Mouse (Mus musculus) c-Kit-positive CD71-positive TER-119-negative erythroid progenitor cells, embryonic 14.5 days (primary cell): Measurements from ENCODE around the gene Elf3.
"Not testable (repeated sequence)": the region's sequence is repeated elsewhere in the genome, so short reads cannot be mapped to it uniquely, and the experiment has no call there.

Experiments used
- DNase-seq: peaks from one replicate; pipeline ENCODE4 v3.0.0-alpha.2; 2013; ENCODE audit warnings: low read depth

Elf3 gene

GRCm38 (mm10) chr1:135258380-135259127, at the start of gene Elf3:
TSS of gene Elf3 (minus strand) at chr1:135258568.
- no peak for DNase-seq

DNA sequence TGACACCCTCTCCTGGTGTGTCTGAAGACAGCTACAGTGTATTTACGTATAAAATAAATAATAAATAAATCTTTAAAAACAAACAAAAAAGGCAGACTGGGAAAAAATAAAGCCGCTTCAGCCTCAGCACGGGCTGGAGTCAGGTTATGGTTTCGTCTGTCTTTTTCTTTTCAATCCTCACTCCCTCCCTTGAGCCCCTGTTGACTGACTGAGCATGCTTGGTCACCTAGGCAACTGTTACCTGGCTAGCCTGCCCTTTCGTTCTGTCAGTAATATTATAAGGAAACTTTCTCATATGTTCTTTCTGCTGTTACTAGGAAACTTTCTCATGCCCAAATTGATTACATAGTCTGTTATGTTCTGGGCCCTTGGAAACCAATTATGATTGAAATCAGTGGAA, 32.5 kb upstream of the Elf3 start:
- DNase-seq = no peak

DNA sequence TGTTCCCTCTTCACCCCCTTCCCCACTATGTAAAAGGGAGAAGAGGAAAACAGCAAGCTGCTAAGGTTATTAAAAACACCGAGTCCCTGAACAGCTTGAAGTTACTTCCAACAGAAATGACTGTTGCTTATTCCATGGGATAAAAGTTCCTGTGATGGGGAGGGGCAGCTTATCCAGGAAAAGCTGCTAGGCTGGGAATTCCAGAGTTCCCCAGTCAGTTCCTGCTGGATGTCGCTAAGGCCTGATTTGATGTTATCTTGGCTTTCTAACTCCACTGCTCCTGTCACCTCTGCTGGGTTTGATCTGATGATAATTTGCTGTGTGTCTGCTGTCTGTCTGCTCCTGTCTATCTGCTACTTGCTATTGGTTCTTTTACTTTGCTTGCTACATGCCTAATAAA, 27.9 kb upstream of the Elf3 start:
- no peak for DNase-seq

GRCm38 (mm10) chr1:135283826-135284291, 25.5 kb upstream of the Elf3 start, which contains the start of gene Rnpep:
TSS of gene Rnpep (minus strand) at chr1:135284084.
- peak; percentile 32 for DNase-seq

- no peak for DNase-seq
Measured at GRCm38 (mm10) chr1:135283287-135283825, 25.0 kb upstream of the Elf3 start.

DNA sequence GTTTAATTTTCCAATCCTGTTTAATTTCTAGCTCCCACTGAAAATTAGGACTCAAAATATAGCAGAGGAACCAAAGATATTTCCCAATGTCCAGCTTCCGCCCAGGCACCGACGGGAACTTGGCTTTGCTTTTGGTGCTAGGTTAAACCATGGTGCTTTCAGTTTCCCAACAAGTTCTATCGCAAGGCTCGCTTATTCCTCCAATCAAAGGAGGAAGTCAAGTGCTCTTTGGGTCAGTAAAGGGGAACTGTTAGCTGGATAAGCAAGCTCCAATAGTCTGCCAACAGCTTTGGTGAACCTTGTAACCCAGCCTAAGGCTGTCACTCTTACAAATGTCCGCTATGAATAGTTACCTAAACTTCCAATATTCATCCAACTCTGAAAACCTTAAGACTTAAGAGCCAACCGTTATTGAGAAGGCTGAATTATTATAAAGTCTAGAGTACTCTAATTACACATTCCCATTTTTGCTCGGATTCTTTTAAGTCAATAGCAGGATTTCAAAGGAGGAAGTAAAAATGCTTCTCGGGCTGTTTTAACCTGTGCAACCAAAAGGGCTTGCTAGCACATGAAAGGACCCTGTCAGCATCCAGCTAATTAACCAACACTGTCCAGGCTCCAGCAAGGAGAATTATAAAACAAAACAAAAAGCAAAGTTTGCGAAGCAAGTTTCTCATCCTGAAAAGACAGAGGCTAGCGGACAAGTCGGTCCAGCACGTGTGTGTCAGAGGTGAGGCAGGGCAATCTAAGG, 24.3 kb upstream of the Elf3 start:
- DNase-seq = no peak

GRCm38 (mm10) chr1:135281841-135282240, 23.5 kb upstream of the Elf3 start:
- DNase-seq = no peak

DNA sequence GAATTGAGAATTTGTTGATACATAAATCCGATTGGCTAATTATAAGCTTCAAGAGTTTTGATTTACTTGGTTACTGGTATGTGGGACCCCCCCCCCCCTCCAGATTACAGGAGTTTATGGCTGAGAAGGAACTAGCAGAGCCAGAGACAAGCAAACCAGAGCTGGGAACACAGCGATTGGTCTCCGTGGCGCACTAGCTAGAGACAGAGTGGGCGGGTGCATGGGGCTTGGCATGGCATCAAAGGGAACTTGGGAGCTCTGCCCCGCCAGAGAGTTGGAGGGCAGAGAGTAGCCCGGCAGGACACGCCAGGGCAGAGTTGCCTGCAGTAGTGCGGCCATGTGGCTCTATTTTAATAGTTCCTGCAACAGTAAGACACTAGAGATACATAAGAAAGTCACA, 22.3 kb upstream of the Elf3 start:
- no peak for DNase-seq

- no peak for DNase-seq
Measured at GRCm38 (mm10) chr1:135271371-135271770, 13.0 kb upstream of the Elf3 start.

GRCm38 (mm10) chr1:135267663-135268446, 9.5 kb upstream of the Elf3 start:
- no peak for DNase-seq

DNA sequence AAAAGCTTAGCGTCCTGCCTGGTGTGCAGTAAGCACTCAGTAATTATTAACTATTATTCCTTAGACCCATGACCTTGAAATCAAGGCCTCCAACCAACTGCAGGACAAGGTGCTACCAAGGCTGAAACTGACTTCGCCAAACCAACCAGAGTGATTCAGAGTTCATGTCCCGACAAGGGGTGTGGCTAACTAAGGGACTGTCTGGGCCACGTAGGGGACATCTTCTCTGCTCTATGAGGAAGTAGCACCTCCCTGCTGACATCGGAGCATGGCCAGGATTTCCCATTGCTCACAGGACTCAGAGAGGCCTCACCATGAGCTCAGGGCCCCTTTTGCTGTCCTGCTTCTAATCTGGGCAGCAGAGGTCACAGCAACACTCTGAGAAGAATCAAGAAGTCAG, 7.5 kb upstream of the Elf3 start:
- no peak for DNase-seq

- no peak for DNase-seq
Measured at GRCm38 (mm10) chr1:135263316-135263715, 4.9 kb upstream of the Elf3 start.

GRCm38 (mm10) chr1:135262329-135262728, 4.0 kb upstream of the Elf3 start:
- no peak for DNase-seq

GRCm38 (mm10) chr1:135260931-135261330, 2.6 kb upstream of the Elf3 start:
- no peak for DNase-seq

DNA sequence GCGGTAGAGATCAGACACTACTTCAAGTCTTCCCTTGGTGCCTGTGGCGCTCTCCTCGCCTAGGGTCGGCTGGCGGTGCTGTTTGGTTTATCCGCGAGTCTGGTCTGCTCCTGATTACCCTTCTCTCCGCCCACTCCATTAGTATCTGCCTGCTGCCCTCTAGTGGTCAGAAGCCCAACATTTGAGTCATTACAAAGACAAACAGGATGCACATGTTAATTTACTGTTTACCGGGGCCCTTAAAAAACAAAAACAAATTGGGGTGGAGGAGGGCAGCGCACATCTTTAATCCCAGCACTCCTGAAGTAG, 714 bp upstream of the Elf3 start:
- DNase-seq = peak; percentile 85

DNA sequence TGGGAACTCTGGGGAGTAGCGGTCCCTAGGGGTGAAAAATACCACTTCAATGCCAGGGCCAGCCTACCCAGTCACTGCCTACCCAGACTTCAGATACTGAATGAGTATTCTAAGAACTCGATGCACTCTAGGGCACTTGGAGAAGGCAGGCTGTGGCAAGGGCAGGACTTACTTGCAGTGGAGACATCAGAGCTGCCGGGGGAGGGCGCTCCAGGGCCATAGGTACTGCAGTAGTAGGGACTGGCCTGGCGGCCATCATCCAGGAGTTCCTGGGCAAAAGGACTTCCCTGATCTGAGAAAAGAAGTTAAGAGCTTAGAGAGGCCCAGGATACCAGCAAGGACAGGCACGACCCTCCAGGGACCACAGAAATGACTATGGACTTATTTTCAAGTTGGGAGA, 2.1 kb downstream of the Elf3 start:
- no peak for DNase-seq

GRCm38 (mm10) chr1:135252854-135253253, 5.5 kb downstream of the Elf3 start:
- no peak for DNase-seq

GRCm38 (mm10) chr1:135251405-135251804, 7.0 kb downstream of the Elf3 start:
- no peak for DNase-seq

- peak; percentile 65 for DNase-seq
Measured at GRCm38 (mm10) chr1:135250706-135251105, 7.7 kb downstream of the Elf3 start.

DNA sequence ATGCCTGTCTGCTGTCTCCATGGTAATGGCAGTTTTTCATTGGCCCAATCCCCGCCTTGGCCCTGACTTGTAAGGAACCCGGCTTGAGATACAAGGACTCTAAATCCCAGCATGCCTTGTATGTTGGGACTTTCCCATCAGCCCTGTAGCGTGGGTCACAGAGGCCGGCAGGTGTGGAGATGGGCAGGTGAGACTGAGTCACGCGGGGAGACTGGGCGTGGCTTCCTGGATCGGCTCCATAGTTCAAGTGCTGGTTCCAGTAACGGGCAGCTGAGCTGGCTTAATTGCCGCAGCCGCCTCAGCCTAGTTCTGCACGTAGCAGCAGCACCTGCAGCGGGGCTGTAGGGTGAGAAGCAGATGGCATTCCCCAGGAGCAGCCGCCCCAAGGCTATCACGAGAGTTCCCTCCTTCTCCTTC, 9.9 kb downstream of the Elf3 start:
- DNase-seq = no peak

DNA sequence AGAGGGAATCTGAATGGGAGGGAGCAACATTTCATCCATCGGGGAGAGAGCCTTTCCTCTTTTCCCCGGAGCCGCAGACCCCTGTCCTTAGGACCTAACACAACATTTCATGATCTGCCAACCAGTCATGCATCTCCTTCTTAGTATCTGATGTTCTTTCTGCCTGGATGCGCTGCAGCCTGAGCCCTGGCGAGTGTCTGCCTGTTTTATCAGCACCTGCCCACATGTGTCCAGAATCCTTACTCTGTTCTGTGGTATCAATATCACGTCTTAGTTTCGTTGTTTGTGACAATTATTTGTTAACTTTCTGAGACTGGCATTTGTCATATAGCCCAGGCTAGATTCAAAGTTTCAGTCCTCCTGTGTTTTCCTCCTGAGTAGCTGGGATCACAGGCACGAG, 14.4 kb downstream of the Elf3 start:
- DNase-seq = no peak

DNA sequence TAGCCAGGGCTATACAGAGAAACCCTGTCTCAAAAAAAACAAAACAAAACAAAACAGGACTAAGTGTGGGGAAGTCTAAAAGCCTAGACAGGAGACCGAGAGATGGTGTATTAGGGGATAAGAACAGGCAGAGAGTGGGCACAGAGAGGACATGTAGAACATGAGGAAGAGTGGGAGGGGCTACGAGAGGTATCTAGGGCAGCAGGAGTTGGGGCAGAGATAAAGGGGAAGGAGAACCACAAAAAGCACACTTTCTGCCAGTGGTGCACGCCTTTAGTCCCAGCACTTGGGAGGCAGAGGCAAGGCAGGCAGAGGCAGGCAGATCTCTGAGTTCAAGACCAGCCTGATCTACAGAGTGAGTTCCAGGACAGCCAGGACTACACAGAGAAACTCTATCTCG, 18.2 kb downstream of the Elf3 start:
- not testable (repeated sequence) for DNase-seq
